Mouse (Mus musculus) lung, postnatal 0 days (tissue): ENCODE results near the gene Tbkbp1.

Source experiments
- CTCF ChIP-seq: IDR thresholded peaks from 2 replicates; pipeline ENCODE4 v1.5.1; 2016; ENCODE audit warnings: antibody characterized with exemption, mild to moderate bottlenecking
- EP300 ChIP-seq: IDR thresholded peaks from 2 replicates; pipeline ENCODE4 v1.6.1; 2016; ENCODE audit warnings: antibody characterized with exemption, mild to moderate bottlenecking, control low read depth

- TF ChIP-seq CTCF (no peak), EP300 (no peak)
Observed at GRCm38 (mm10) chr11:97124266-97125036, 26.8 kb downstream of the Tbkbp1 start.
